Mouse (Mus musculus): ENCODE results near the gene Dhdh. TPM values are rescaled to one million over a fixed set of nuclear protein-coding genes. Genes with fewer than 3 reads are reported as not detected.

Dhdh gene
- total and polyA plus RNA-seq, 2 experiments from 2014 or later = 4.7 to 6.2 TPM

DNA sequence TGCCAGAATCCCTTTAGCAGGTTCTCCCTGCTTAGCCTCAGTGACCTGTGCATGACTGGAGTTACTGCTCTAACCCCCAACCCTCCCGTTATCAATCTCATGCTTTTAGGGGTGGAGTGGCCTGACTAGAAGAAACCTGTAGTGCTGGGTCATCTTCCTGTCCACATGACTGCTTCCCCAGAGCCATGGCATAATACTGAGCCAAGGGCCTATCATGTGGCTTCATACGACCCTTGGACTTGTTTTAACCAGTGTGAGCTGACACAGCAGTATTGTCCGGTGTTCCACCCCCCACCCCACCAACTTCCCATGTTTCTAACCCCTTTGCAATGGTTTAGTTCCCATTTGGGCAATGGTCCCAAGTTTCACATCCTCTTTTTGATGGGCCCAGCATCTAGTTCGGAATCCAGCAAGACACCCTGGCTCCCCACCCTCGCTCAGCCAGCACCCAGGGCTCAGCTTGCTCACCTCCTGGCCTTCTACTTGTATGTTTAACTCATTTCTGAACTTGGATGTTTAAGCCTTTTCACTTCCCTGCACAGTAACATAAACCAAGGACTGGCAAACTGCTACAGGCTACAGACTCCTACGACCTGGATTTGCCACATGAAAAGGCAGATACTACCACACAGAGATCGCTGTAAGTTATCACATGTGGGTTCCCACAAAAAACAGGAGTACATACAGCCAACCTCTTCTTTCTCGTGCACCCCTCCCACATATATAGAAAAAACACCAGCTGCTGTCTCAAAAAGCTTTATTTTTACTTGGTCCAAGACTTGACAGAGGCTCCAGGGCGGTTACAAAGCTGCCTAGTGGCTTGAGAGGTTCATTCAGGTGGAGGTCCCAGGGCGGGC lies 31.2 kb downstream of the Dhdh start:
- H3K9ac ChIP-seq (replicated peaks; ENCODE audit: low read length) = no peak overlapping the region; the same call in 1 of the 2 replicates
- H3K4me3 ChIP-seq (ENCODE audit: low read length) = peak overlapping the region; percentile 50
- peaks cover 18% of the 10 kb centered on the region for H3K4me1 ChIP-seq (ENCODE audit: insufficient read depth, low read length)
- ATAC-seq = no peak
- no peaks in the 10 kb centered on the region for H3K9me3 ChIP-seq (ENCODE audit: low read length)
- peak; percentile 21 for DNase-seq (ENCODE audit: low spot score)
- no peaks in the 10 kb centered on the region for H3K27me3 ChIP-seq (ENCODE audit: insufficient read depth, low read length)
- peak overlapping the region; percentile 62 for H3K4me2 ChIP-seq (ENCODE audit: low read depth, low read length)
- no peak for TF ChIP-seq CTCF (IDR thresholded peaks at IDR 0.05; ENCODE audit: low read depth)
- 59% methylated on average over 9 of the region's 10 CpGs for WGBS
- H3K27ac ChIP-seq = peak overlapping the region; percentile 94
- H3K36me3 ChIP-seq (ENCODE audit: insufficient read depth, low read length) = peaks cover 21% of the 10 kb centered on the region

- 51% methylated on average over 9 of the region's 9 CpGs for WGBS
- TF ChIP-seq CTCF (IDR thresholded peaks at IDR 0.05; ENCODE audit: low read depth) = no peak
- H3K4me2 ChIP-seq (ENCODE audit: low read depth, low read length) = peak overlapping the region; percentile 62
- DNase-seq (ENCODE audit: low spot score) = no peak
- no peak for ATAC-seq
- H3K27me3 ChIP-seq (ENCODE audit: insufficient read depth, low read length) = no peaks in the 10 kb centered on the region
- H3K36me3 ChIP-seq (ENCODE audit: insufficient read depth, low read length) = peaks cover 23% of the 10 kb centered on the region
- no peaks in the 10 kb centered on the region for H3K9me3 ChIP-seq (ENCODE audit: low read length)
- H3K9ac ChIP-seq (replicated peaks; ENCODE audit: low read length) = no peak overlapping the region; the same call in 1 of the 2 replicates
- no peak overlapping the region for H3K4me3 ChIP-seq (ENCODE audit: low read length)
- peak overlapping the region; percentile 37 for H3K27ac ChIP-seq
- peaks cover 18% of the 10 kb centered on the region for H3K4me1 ChIP-seq (ENCODE audit: insufficient read depth, low read length)
Measured at GRCm38 (mm10) chr7:45456721-45457203, 31.8 kb downstream of the Dhdh start.

DNA sequence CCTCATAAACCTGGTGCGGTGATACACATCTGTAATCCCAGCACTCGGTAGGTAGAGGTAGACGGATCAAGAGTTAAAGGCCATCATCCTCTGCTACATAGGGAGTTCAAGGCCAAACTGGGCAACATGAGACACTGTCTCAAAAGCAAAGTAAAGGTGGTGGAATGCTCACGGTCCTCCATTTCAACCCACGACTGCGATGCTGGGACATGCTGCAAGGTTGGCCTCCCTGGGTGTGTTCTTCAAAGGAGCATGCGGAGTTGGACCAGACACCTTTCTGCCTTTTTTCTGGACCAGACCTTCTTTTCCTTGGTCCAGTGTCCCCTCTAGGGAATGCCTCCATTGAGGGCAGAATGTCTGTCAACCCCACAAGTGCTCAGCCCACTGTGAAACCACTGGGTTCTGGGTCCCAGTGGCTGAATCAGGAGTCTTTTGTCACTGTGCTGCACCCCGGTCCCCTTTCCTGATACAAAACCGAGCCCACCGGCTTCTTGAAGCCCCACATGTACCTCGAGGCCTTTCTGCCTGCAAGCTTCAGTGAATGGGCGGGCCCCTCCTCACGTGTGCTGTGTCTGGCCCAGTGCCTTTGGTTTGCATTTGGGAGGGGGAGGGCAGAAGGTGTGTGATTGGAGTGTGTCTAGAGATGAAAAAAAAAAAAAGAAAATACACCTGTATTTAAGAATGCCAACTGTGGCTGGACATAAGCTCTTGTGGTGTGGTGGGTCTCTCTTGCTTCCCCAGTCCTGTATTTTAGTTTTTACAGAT lies 32.5 kb downstream of the Dhdh start:
- H3K27me3 ChIP-seq (ENCODE audit: insufficient read depth, low read length) = no peaks in the 10 kb centered on the region
- no peaks in the 10 kb centered on the region for H3K9me3 ChIP-seq (ENCODE audit: low read length)
- H3K4me1 ChIP-seq (ENCODE audit: insufficient read depth, low read length) = peaks cover 18% of the 10 kb centered on the region
- TF ChIP-seq CTCF (IDR thresholded peaks at IDR 0.05; ENCODE audit: low read depth) = no peak
- no peak overlapping the region for H3K9ac ChIP-seq (replicated peaks; ENCODE audit: low read length)
- H3K27ac ChIP-seq = no peak overlapping the region
- H3K4me2 ChIP-seq (ENCODE audit: low read depth, low read length) = no peak overlapping the region
- H3K36me3 ChIP-seq (ENCODE audit: insufficient read depth, low read length) = peaks cover 24% of the 10 kb centered on the region
- H3K4me3 ChIP-seq (ENCODE audit: low read length) = no peak overlapping the region
- ATAC-seq = no peak
- DNase-seq (ENCODE audit: low spot score) = no peak
- 77% methylated on average over 13 of the region's 13 CpGs for WGBS

GRCm38 (mm10) chr7:45454971-45455370 lies 33.6 kb downstream of the Dhdh start:
- Histone ChIP-seq H3K4me2 (ENCODE audit: low read depth, low read length) (no peak overlapping the region), H3K4me3 (ENCODE audit: low read length) (no peak overlapping the region), H3K27me3 (ENCODE audit: insufficient read depth, low read length) (no peaks in the 10 kb centered on the region), H3K36me3 (ENCODE audit: insufficient read depth, low read length) (peaks cover 24% of the 10 kb centered on the region), H3K27ac (no peak overlapping the region), H3K9ac (replicated peaks; ENCODE audit: low read length) (no peak overlapping the region), H3K4me1 (ENCODE audit: insufficient read depth, low read length) (peaks cover 10% of the 10 kb centered on the region), H3K9me3 (ENCODE audit: low read length) (no peaks in the 10 kb centered on the region)
- WGBS = 93% methylated on average over 15 of the region's 15 CpGs
- no peak for DNase-seq (ENCODE audit: low spot score)
- ATAC-seq = no peak
- no peak for TF ChIP-seq CTCF (IDR thresholded peaks at IDR 0.05; ENCODE audit: low read depth)

DNA sequence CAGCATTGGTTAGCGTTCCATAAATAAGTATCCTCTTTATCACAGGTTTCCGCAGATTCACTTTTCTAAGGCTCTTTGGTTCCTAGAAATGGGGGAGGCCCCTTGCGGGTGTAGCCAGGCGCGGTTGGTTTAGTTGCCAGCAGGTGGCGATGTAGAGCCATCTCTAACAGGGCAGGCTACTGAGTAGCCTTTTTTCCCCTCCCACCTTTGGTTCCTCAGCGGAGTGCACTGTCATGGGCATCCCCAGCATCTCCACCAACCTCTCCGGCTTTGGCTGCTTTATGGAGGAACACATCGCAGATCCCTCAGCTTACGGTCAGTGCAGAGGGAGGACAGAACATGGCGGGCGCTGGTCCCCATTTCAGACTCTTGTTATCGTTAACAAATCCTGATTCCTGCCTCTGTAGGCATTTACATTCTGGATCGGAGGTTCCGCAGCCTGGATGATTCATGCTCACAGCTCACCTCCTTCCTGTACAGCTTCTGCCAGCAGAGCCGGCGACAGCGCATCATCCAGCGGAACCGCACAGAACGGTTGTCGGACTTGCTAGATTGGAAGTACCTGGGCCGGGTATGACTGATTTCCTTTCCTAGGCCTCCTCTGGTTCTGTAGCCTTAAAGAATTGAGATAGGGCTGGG lies 37.1 kb downstream of the Dhdh start:
- Histone ChIP-seq H3K36me3 (ENCODE audit: insufficient read depth, low read length) (peaks cover 32% of the 10 kb centered on the region), H3K4me2 (ENCODE audit: low read depth, low read length) (no peak overlapping the region), H3K27ac (peak overlapping the region; percentile 45; the same call in 1 of the 2 replicates), H3K27me3 (ENCODE audit: insufficient read depth, low read length) (no peaks in the 10 kb centered on the region), H3K9ac (replicated peaks; ENCODE audit: low read length) (no peak overlapping the region), H3K4me3 (ENCODE audit: low read length) (0 out of 2 replicates have a peak overlapping the region, but pooled peaks have one; percentile 6), H3K4me1 (ENCODE audit: insufficient read depth, low read length) (no peaks in the 10 kb centered on the region), H3K9me3 (ENCODE audit: low read length) (no peaks in the 10 kb centered on the region)
- TF ChIP-seq CTCF (IDR thresholded peaks at IDR 0.05; ENCODE audit: low read depth) = peak; percentile 88
- ATAC-seq = peak; percentile 79
- DNase-seq (ENCODE audit: low spot score) = peak; percentile 87
- 56% methylated on average over 23 of the region's 23 CpGs for WGBS

GRCm38 (mm10) chr7:45449974-45450373 lies 38.6 kb downstream of the Dhdh start:
- Histone ChIP-seq H3K9ac (replicated peaks; ENCODE audit: low read length) (no peak overlapping the region), H3K4me2 (ENCODE audit: low read depth, low read length) (no peak overlapping the region), H3K9me3 (ENCODE audit: low read length) (no peaks in the 10 kb centered on the region), H3K36me3 (ENCODE audit: insufficient read depth, low read length) (peaks cover 24% of the 10 kb centered on the region), H3K4me3 (ENCODE audit: low read length) (no peak overlapping the region), H3K4me1 (ENCODE audit: insufficient read depth, low read length) (no peaks in the 10 kb centered on the region), H3K27ac (no peak overlapping the region), H3K27me3 (ENCODE audit: insufficient read depth, low read length) (no peaks in the 10 kb centered on the region)
- TF ChIP-seq CTCF (IDR thresholded peaks at IDR 0.05; ENCODE audit: low read depth) = no peak
- no peak for DNase-seq (ENCODE audit: low spot score)
- ATAC-seq = no peak
- 100% methylated on average over 1 of the region's 1 CpGs for WGBS
